Mouse (Mus musculus) stomach, postnatal 0 days (tissue): ENCODE data around the gene Tceal1. TPM values are rescaled to one million over a fixed set of nuclear protein-coding genes. Genes with fewer than 3 reads are reported as not detected.
"Not testable (repeated sequence)": the region's sequence is repeated elsewhere in the genome, so short reads cannot be mapped to it uniquely, and the experiment has no call there.

ENCODE experiments used
- ATAC-seq: fragments of 200-750 bp; cut with Nextera tagmentation; 2 replicates; pipeline ENCODE4 v1.8.0; 2017; ENCODE audit not compliant: low FRiP score, low TSS enrichment
- DNase-seq: peaks from one replicate; pipeline ENCODE4 v3.0.0-alpha.2; 2016; ENCODE audit warnings: low spot score
- H3K27ac ChIP-seq: fragments of 300-500 bp; sonication (generic); replicated peaks from 2 replicates; pipeline ENCODE4 v1.5.1; 2014; ENCODE audit warnings: mild to moderate bottlenecking, control low read depth
- H3K27me3 ChIP-seq: fragments of 300-500 bp; sonication (generic); 2 replicates; pipeline ENCODE4 v1.6.1; 2014; ENCODE audit warnings: low read length; ENCODE audit not compliant: control insufficient read depth, insufficient read depth
- H3K36me3 ChIP-seq: fragments of 300-500 bp; sonication (generic); 2 replicates; pipeline ENCODE4 v1.6.1; 2014; ENCODE audit warnings: low read length, mixed read lengths; ENCODE audit not compliant: control insufficient read depth, insufficient read depth
- H3K4me1 ChIP-seq: fragments of 300-500 bp; sonication (generic); replicated peaks from 2 replicates; pipeline ENCODE4 v1.6.1; 2014; ENCODE audit warnings: antibody characterized with exemption; ENCODE audit not compliant: control insufficient read depth, insufficient read depth
- H3K4me2 ChIP-seq: fragments of 300-500 bp; sonication (generic); replicated peaks from 2 replicates; pipeline ENCODE4 v1.6.1; 2014; ENCODE audit warnings: low read depth, mild to moderate bottlenecking, control low read depth, moderate library complexity
- H3K4me3 ChIP-seq: fragments of 300-500 bp; sonication (generic); 2 replicates; pipeline ENCODE4 v1.5.1; 2014; ENCODE audit warnings: low read depth, low read length, control low read depth
- H3K9ac ChIP-seq: fragments of 300-500 bp; sonication (generic); 2 replicates; pipeline ENCODE4 v1.6.1; 2014; ENCODE audit warnings: mild to moderate bottlenecking, low read length, control low read depth, mixed read lengths
- H3K9me3 ChIP-seq: fragments of 300-500 bp; sonication (generic); 2 replicates; pipeline ENCODE4 v1.6.1; 2016; ENCODE audit warnings: low read length; ENCODE audit not compliant: control insufficient read depth
- CTCF ChIP-seq: IDR thresholded peaks from 2 replicates; pipeline ENCODE4 v1.5.1; 2016; ENCODE audit warnings: antibody characterized with exemption, low read depth, mild to moderate bottlenecking, moderate library complexity
- EP300 ChIP-seq: optimal IDR thresholded peaks from 2 replicates; pipeline ENCODE3; 2016; ENCODE audit warnings: antibody characterized with exemption
- WGBS: fragments of 180-500 bp; shearing (Covaris S2); extraction: QIAGEN DNeasy Blood & Tissue Kit; methylation state at CpG from one replicate; pipeline ENCODE4 v1.1.7; 2014; 5-methylcytosine and 5-hydroxymethylcytosine counted together
- polyA plus RNA-seq: library from polyadenylated mRNA; unstranded; fragments of >200 nt; fragmentation: Nextera tagmentation; extraction: Ambion mirVana; gene quantifications from 2 replicates; pipeline ENCODE4 v1.2.1, GENCODE M21; 2015

Tceal1 gene
- polyA plus RNA-seq, 1 experiment from 2014 or later = 7.6 TPM

- H3K27ac ChIP-seq = no peak overlapping the region
- H3K27me3 ChIP-seq = no peaks in the 10 kb centered on the region
- no peak overlapping the region for H3K9ac ChIP-seq
- H3K36me3 ChIP-seq = no peaks in the 10 kb centered on the region
- H3K9me3 ChIP-seq = no peaks in the 10 kb centered on the region
- ATAC-seq (no peak), DNase-seq (no peak)
- H3K4me3 ChIP-seq = no peak overlapping the region
- TF ChIP-seq CTCF (no peak), EP300 (no peak)
- no peaks in the 10 kb centered on the region for H3K4me1 ChIP-seq
- 85% methylated on average over 4 of the region's 4 CpGs for WGBS
- no peak overlapping the region for H3K4me2 ChIP-seq
Measured at GRCm38 (mm10) chrX:136692294-136692675, 15.5 kb upstream of the Tceal1 start.

DNA sequence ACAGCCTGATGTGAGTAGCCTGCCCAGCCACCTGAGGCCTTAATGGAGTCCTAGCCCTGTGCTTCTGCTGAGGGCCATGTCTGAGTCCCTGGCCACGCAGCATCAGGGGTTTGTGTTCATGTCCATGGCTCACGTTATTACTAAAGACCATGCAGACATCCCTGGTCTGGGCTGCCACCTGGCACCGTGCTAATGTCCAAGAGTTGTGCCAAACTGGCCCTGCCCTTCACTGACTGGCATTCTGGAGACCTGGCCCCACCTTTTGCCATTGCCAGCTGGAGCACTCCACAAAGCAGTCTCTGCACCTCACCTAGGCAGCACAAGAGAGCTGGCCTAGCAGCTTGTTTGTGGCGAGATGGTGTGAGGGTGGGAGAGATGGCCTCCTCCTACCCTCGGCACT is 14.6 kb upstream of the Tceal1 start:
- Histone ChIP-seq H3K9ac (no peak overlapping the region), H3K4me2 (no peak overlapping the region)
- WGBS = 73% methylated on average over 5 of the region's 5 CpGs

DNA sequence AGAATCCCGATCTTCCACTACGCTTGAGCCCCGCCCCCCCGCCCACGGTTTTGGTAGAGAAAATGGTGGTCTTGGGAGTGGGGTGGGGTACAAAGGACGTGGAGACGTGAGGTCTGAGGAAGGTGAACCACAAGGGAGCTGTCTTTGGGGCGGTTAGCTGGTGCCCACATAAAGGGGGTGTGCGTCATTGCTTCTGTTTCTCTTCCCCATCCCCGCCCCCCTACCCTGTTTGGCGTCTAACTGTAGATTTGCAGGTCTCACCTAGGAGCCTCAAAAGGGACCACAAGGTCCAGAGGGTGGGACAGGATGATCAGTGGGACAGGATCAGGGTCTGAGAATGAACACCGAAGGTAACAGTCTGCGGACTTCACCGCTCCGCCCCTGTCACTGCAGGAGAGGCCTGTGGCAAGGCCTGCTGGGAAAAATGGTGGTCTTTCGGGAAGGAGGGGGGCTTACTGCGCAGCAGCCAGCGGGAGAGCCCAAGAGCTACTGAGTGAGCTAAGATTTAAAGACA is 443 bp downstream of the Tceal1 start:
- 12% methylated on average over 16 of the region's 18 CpGs for WGBS
- Histone ChIP-seq H3K9me3 (no peaks in the 10 kb centered on the region), H3K4me2 (peak overlapping the region; percentile 55), H3K4me1 (no peaks in the 10 kb centered on the region), H3K4me3 (peak overlapping the region; percentile 45), H3K27me3 (no peaks in the 10 kb centered on the region), H3K27ac (peak overlapping the region; percentile 73), H3K36me3 (no peaks in the 10 kb centered on the region), H3K9ac (peak overlapping the region; percentile 61)
- TF ChIP-seq CTCF (no peak), EP300 (no peak)
- DNase-seq (peak; percentile 28), ATAC-seq (peak; percentile 64; the same call in 1 of the 2 replicates)

More for the DNA sequence above, 14.6 kb upstream of the Tceal1 start:
- DNase-seq = no peak
- no peaks in the 10 kb centered on the region for H3K27me3 ChIP-seq
- no peaks in the 10 kb centered on the region for H3K9me3 ChIP-seq
- H3K4me3 ChIP-seq = no peak overlapping the region
- no peak for TF ChIP-seq EP300
- TF ChIP-seq CTCF = no peak
- H3K36me3 ChIP-seq = no peaks in the 10 kb centered on the region
- H3K4me1 ChIP-seq = no peaks in the 10 kb centered on the region
- no peak overlapping the region for H3K27ac ChIP-seq
- ATAC-seq = no peak

DNA sequence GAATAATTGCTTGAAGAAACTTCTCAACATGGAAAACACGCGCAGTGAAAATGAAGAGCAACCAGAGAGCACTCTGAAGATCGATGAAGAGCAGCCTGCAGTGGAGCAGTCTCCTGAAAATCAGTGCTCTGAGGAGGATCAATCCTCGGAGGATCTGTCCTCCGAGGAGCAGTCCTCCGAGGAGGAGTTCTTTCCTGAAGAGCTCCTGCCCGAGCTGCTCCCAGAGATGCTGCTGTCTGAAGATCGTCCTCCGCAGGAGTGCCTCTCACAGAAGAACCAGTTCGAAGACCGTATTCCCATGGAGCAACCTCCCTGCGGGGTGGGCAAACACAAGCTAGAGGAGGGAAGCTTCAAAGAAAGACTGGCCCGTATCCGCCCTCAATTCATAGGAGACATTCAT is 1.0 kb downstream of the Tceal1 start:
- 22% methylated on average over 14 of the region's 14 CpGs for WGBS
- no peak for ATAC-seq
- H3K9ac ChIP-seq = peak overlapping the region; percentile 61

DNA sequence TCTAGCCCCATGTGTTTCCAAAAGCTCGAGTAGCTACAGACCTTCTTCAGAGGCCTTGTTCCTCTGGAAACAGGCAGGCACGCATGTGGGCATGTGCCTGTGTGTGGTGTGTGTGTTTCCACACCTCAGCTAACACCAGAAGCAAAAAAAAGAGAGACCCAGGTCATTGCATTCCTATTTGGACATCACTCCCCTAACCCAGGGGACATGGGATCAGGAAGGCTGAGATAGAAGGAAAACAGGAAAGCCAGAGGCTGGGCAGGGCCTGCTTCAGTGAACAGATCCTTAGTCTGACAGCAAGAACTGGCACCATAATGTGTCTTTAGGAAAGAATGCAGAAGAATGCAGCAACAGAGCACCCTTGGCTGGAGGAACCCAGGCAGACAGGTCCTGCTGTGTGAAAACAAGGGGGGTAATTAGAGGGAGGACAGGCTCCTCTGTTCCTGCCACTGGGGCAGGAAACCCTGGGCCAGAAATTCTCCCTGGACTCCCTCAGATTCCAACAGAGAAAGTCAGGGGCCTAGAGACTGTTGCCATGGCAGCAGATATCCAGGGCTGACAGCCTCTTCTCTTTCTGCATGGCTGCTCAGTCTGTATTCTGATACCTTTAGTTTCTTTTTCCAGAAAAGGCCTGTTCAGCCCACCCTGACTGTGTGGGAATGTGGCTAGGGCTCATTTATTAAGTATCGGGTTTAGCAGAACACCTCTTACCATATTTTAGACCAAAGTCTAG is 7.1 kb downstream of the Tceal1 start:
- WGBS = 52% methylated on average over 3 of the region's 3 CpGs
- ATAC-seq, H3K27ac ChIP-seq, H3K4me1 ChIP-seq, H3K27me3 ChIP-seq, H3K4me2 ChIP-seq, H3K9me3 ChIP-seq, H3K9ac ChIP-seq, H3K4me3 ChIP-seq, H3K36me3 ChIP-seq, DNase-seq: not testable (repeated sequence)

More for the DNA sequence above, 1.0 kb downstream of the Tceal1 start:
- H3K4me2 ChIP-seq = peak overlapping the region; percentile 55
- H3K4me3 ChIP-seq = peak overlapping the region; percentile 45
- DNase-seq = no peak
- no peak for TF ChIP-seq EP300
- no peak for TF ChIP-seq CTCF
- peak overlapping the region; percentile 73 for H3K27ac ChIP-seq
- H3K4me1 ChIP-seq = no peaks in the 10 kb centered on the region
- H3K36me3 ChIP-seq = no peaks in the 10 kb centered on the region
- H3K9me3 ChIP-seq = no peaks in the 10 kb centered on the region
- no peaks in the 10 kb centered on the region for H3K27me3 ChIP-seq

DNA sequence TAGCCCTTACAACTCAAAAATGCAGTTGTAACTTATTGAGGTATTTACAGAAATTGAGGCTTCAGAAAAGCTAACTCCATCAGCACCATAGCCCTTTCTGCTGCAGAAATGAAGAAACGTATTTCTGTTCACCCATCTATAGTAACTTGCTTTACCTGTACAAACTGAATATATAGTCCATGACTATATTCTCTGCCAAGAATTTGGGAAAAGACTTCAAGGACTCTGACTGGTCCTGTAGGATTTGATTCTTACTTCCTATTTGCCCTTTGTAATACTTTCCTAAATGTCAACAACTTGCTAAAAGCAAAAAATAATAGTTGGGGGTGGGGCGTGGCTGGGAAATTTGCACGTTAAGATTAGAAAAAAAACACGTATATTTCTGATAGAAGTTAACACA is 24.2 kb downstream of the Tceal1 start:
- TF ChIP-seq CTCF (no peak), EP300 (no peak)
- DNase-seq (no peak), ATAC-seq (no peak)
- no peak overlapping the region for H3K4me2 ChIP-seq
- H3K27me3 ChIP-seq = no peaks in the 10 kb centered on the region
- H3K36me3 ChIP-seq = no peaks in the 10 kb centered on the region
- 76% methylated on average over 4 of the region's 4 CpGs for WGBS
- H3K27ac ChIP-seq = no peak overlapping the region
- no peak overlapping the region for H3K9ac ChIP-seq
- H3K9me3 ChIP-seq = no peaks in the 10 kb centered on the region
- no peak overlapping the region for H3K4me3 ChIP-seq
- H3K4me1 ChIP-seq = no peaks in the 10 kb centered on the region
